Mouse (Mus musculus): Measurements from ENCODE around the gene Bcl3.
"Not testable (repeated sequence)": the region's sequence is repeated elsewhere in the genome, so short reads cannot be mapped to it uniquely, and the experiment has no call there.

The Bcl3 gene

GRCm38 (mm10) chr7:19802995-19803394 is 19.6 kb downstream of the Bcl3 start:
- no peak for DNase-seq (ENCODE audit: low spot score)

- no peak for DNase-seq (ENCODE audit: low spot score)
These were observed 21.8 kb downstream of the Bcl3 start for GRCm38 (mm10) chr7:19800764-19801163.

GRCm38 (mm10) chr7:19796697-19797588 is 25.6 kb downstream of the Bcl3 start, which contains the start of gene Cblc:
Gene Cblc (minus strand): TSS chr7:19796809.
- peak; percentile 58 for DNase-seq (ENCODE audit: low spot score)

GRCm38 (mm10) chr7:19796254-19796653 is 26.3 kb downstream of the Bcl3 start:
- DNase-seq (ENCODE audit: low spot score) = no peak

GRCm38 (mm10) chr7:19795236-19795635 is 27.3 kb downstream of the Bcl3 start:
- DNase-seq (ENCODE audit: low spot score) = no peak

GRCm38 (mm10) chr7:19792701-19793630 is 29.6 kb downstream of the Bcl3 start:
- no peak for DNase-seq (ENCODE audit: low spot score)

GRCm38 (mm10) chr7:19791504-19791903 is 31.1 kb downstream of the Bcl3 start:
- DNase-seq (ENCODE audit: low spot score) = not testable (repeated sequence)

- peak; percentile 71 for DNase-seq (ENCODE audit: low spot score)
These were observed 32.6 kb downstream of the Bcl3 start for GRCm38 (mm10) chr7:19789904-19790347.

GRCm38 (mm10) chr7:19785874-19786458 is 36.6 kb downstream of the Bcl3 start:
- no peak for DNase-seq (ENCODE audit: low spot score)

- no peak for DNase-seq (ENCODE audit: low spot score)
These were observed 37.6 kb downstream of the Bcl3 start for GRCm38 (mm10) chr7:19784764-19785535.

GRCm38 (mm10) chr7:19783630-19784029 is 38.9 kb downstream of the Bcl3 start:
- DNase-seq (ENCODE audit: low spot score) = no peak

GRCm38 (mm10) chr7:19782645-19783044 is 39.9 kb downstream of the Bcl3 start:
- no peak for DNase-seq (ENCODE audit: low spot score)

- DNase-seq (ENCODE audit: low spot score) = no peak
These were observed 40.8 kb downstream of the Bcl3 start for GRCm38 (mm10) chr7:19781741-19782140.

GRCm38 (mm10) chr7:19779903-19780302 is 42.7 kb downstream of the Bcl3 start:
- no peak for DNase-seq (ENCODE audit: low spot score)

- DNase-seq (ENCODE audit: low spot score) = no peak
These were observed 43.9 kb downstream of the Bcl3 start for GRCm38 (mm10) chr7:19778645-19779044.

- no peak for DNase-seq (ENCODE audit: low spot score)
These were observed 45.4 kb downstream of the Bcl3 start for GRCm38 (mm10) chr7:19777049-19777723.

- no peak for DNase-seq (ENCODE audit: low spot score)
These were observed 50.9 kb downstream of the Bcl3 start for GRCm38 (mm10) chr7:19771682-19772081.

- DNase-seq (ENCODE audit: low spot score) = no peak
These were observed 51.6 kb downstream of the Bcl3 start, which contains the start of gene Bcam for GRCm38 (mm10) chr7:19770984-19771391. Gene Bcam (minus strand): TSS chr7:19771016.

- peak; percentile 79 for DNase-seq (ENCODE audit: low spot score)
These were observed 52.2 kb downstream of the Bcl3 start for GRCm38 (mm10) chr7:19770375-19770754.
